Mouse (Mus musculus) stomach, embryonic 16.5 days (tissue): ENCODE data around the gene Wdtc1. TPM values are rescaled to one million over a fixed set of nuclear protein-coding genes. Genes with fewer than 3 reads are reported as not detected.
A peak's percentile ranks its signal among the peaks of the same experiment; 100 is the strongest.

Experiments
- ATAC-seq: fragments of 200-750 bp; cut with Nextera tagmentation; 2 replicates; pipeline ENCODE4 v1.8.0; 2017; ENCODE audit warnings: moderate number of reproducible peaks, moderate TSS enrichment; ENCODE audit not compliant: insufficient read depth, low FRiP score
- H3K27ac ChIP-seq: fragments of 300-500 bp; sonication (generic); 2 replicates; pipeline ENCODE4 v1.5.1; 2014; ENCODE audit warnings: low read length
- H3K27me3 ChIP-seq: fragments of 300-500 bp; sonication (generic); 2 replicates; pipeline ENCODE4 v1.6.1; 2014; ENCODE audit warnings: low read length, control low read depth, mixed read lengths; ENCODE audit not compliant: control insufficient read depth, insufficient read depth
- H3K36me3 ChIP-seq: fragments of 300-500 bp; sonication (generic); 2 replicates; pipeline ENCODE4 v1.6.1; 2014; ENCODE audit warnings: low read length; ENCODE audit not compliant: control insufficient read depth, insufficient read depth
- H3K4me1 ChIP-seq: fragments of 300-500 bp; sonication (generic); 2 replicates; pipeline ENCODE4 v1.6.1; 2014; ENCODE audit warnings: low read length, control low read depth, mixed read lengths; ENCODE audit not compliant: control insufficient read depth, insufficient read depth
- H3K4me2 ChIP-seq: fragments of 300-500 bp; sonication (generic); 2 replicates; pipeline ENCODE4 v1.6.1; 2014; ENCODE audit warnings: low read depth, low read length, mixed read lengths
- H3K4me3 ChIP-seq: fragments of 300-500 bp; sonication (generic); replicated peaks from 2 replicates; pipeline ENCODE4 v1.5.1; 2014; ENCODE audit warnings: mild to moderate bottlenecking, low read length
- H3K9ac ChIP-seq: fragments of 300-500 bp; sonication (generic); 2 replicates; pipeline ENCODE4 v1.6.1; 2014; ENCODE audit warnings: low read length
- H3K9me3 ChIP-seq: fragments of 300-500 bp; sonication (generic); replicated peaks from 2 replicates; pipeline ENCODE4 v1.6.1; 2016; ENCODE audit warnings: low read length, control low read depth; ENCODE audit not compliant: control insufficient read depth
- WGBS: fragments of 180-500 bp; shearing (Covaris S2); extraction: QIAGEN DNeasy Blood & Tissue Kit; methylation state at CpG from one replicate; pipeline ENCODE4 v1.1.7; 2014; 5-methylcytosine and 5-hydroxymethylcytosine counted together
- polyA plus RNA-seq: library from polyadenylated mRNA; unstranded; fragments of >200 nt; fragmentation: Nextera tagmentation; extraction: Ambion mirVana; gene quantifications from 2 replicates; pipeline ENCODE4 v1.2.1, GENCODE M21; 2015

Wdtc1 gene
- polyA plus RNA-seq, 1 experiment from 2014 or later: 14.8 TPM

DNA sequence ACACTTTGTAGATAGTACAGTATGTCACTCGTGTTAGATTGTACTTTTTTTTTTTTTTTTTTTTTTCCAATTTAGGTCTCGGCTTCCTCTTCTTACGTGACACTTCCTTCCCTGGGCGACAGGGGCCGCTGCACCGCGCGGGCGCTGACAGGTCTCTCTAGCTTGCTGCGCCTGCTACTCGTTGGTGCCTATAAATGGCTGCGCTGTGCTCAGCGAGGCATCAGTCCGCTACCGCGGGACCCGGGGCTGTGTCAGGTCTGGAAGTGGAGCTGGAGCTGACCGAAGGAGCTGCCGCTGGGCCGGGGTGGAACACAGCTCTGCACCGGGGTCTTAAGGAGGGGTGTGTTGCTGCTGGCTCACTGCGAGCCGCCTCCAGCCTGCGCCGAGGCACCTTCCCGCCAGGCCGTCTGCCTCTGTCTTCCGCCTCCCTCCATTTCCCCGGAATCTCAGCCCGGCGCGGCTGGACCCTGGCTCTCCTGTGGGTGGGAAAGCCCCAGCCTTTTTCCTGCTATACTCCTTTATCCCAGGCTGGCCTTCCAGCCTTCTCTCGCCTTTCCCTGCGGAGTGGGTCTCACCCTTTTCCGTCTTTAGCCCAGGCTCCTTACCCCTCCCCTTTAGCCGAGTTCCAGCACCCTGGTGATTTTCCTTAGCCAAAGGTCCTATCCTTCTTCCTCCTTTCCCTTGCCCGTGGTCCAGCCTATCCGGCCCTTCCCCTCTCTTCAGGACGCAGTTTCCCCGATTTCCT, 16.4 kb upstream of the Wdtc1 start, which contains the start of gene Slc9a1:
TSS of gene Slc9a1 (plus strand) at position 154 of the 745 bp plus-strand sequence.
- H3K27me3 ChIP-seq: no peaks in the 10 kb centered on the region
- peaks cover under 1% of the 10 kb centered on the region; the same call in 1 of the 2 replicates for H3K36me3 ChIP-seq
- ATAC-seq: peak; percentile 94
- H3K4me3 ChIP-seq: peak within 1 kb of the TSS; percentile 87
- H3K4me2 ChIP-seq: peak within 1 kb of the TSS; percentile 91
- WGBS: under 1% methylated on average over 40 of the region's 40 CpGs
- H3K4me1 ChIP-seq: peaks cover 40% of the 10 kb centered on the region
- H3K9ac ChIP-seq: peak within 1 kb of the TSS; percentile 95
- H3K9me3 ChIP-seq: no peaks in the 10 kb centered on the region
- H3K27ac ChIP-seq: peak within 1 kb of the TSS; percentile 87

DNA sequence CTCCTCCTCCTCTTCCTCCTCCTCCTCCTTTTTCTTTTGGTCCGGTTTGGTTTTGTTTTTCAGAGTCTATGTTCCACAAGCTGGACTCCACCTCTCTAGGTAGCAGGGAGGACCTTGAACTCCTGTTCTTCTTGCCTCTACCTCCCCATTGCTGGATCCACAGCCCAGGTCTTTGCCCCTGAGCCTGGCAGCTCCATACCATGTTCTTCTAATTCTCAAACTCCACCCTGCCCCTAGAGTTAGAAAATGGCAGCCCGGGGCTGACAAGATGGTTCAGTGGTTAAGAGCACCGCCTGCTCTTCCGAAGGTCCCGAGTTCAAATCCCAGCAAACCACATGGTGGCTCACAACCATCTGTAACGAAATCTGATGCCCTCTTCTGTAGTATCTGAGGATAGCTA, 1.4 kb upstream of the Wdtc1 start:
- Histone ChIP-seq H3K4me3 (no peak overlapping the region), H3K4me1 (no peaks in the 10 kb centered on the region), H3K27me3 (no peaks in the 10 kb centered on the region), H3K27ac (no peak overlapping the region), H3K9ac (no peak overlapping the region), H3K9me3 (0 out of 2 replicates have a peak, but pooled peaks cover 3% of the 10 kb centered on the region), H3K36me3 (no peaks in the 10 kb centered on the region), H3K4me2 (no peak overlapping the region)
- 93% methylated on average over 6 of the region's 6 CpGs for WGBS
- no peak for ATAC-seq

DNA sequence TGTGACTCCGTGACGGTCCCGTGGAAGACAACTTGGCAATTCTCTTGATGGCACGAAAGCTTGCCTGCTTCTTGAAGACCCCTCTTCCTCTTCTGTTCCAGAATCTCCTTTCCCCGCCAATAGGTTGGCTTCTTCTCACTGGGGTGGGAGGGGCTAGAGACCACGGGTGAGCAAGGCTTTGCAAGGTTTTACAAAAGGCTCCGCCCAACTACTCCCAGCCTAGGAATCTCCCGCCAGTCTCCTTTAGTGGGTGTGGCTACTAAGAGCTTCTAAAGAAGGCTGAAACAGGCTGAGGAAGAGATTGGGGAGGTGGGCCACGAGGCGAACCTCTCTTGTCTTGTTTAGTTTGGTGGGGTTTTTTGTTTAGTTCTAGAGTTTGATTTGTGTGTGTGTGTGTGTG, 484 bp downstream of the Wdtc1 start:
- Histone ChIP-seq H3K4me3 (no peak overlapping the region), H3K4me2 (no peak overlapping the region), H3K9me3 (0 out of 2 replicates have a peak, but pooled peaks cover 3% of the 10 kb centered on the region), H3K9ac (no peak overlapping the region), H3K4me1 (no peaks in the 10 kb centered on the region), H3K27me3 (no peaks in the 10 kb centered on the region), H3K27ac (no peak overlapping the region), H3K36me3 (no peaks in the 10 kb centered on the region)
- no peak for ATAC-seq
- WGBS: 67% methylated on average over 10 of the region's 10 CpGs

- Histone ChIP-seq H3K9ac (no peak overlapping the region), H3K36me3 (no peaks in the 10 kb centered on the region), H3K4me2 (no peak overlapping the region), H3K4me1 (no peaks in the 10 kb centered on the region), H3K27me3 (no peaks in the 10 kb centered on the region), H3K4me3 (no peak overlapping the region), H3K27ac (no peak overlapping the region), H3K9me3 (0 out of 2 replicates have a peak, but pooled peaks cover 3% of the 10 kb centered on the region)
- WGBS: 73% methylated on average over 5 of the region's 5 CpGs
- no peak for ATAC-seq
Measured at GRCm38 (mm10) chr4:133348051-133348775, 5.1 kb downstream of the Wdtc1 start.

GRCm38 (mm10) chr4:133347624-133348023, 5.7 kb downstream of the Wdtc1 start:
- Histone ChIP-seq H3K4me2 (no peak overlapping the region), H3K27ac (no peak overlapping the region), H3K4me3 (no peak overlapping the region), H3K9me3 (no peaks in the 10 kb centered on the region), H3K4me1 (no peaks in the 10 kb centered on the region), H3K36me3 (no peaks in the 10 kb centered on the region), H3K9ac (no peak overlapping the region), H3K27me3 (no peaks in the 10 kb centered on the region)
- no peak for ATAC-seq
- WGBS: 59% methylated on average over 4 of the region's 4 CpGs

- H3K4me2 ChIP-seq: no peak overlapping the region
- H3K27me3 ChIP-seq: no peaks in the 10 kb centered on the region
- 65% methylated on average over 4 of the region's 4 CpGs for WGBS
- no peaks in the 10 kb centered on the region for H3K9me3 ChIP-seq
- no peak overlapping the region for H3K4me3 ChIP-seq
- no peak overlapping the region for H3K9ac ChIP-seq
- no peaks in the 10 kb centered on the region for H3K36me3 ChIP-seq
- no peak for ATAC-seq
- no peak overlapping the region for H3K27ac ChIP-seq
- H3K4me1 ChIP-seq: no peaks in the 10 kb centered on the region
Measured at GRCm38 (mm10) chr4:133346577-133346976, 6.7 kb downstream of the Wdtc1 start.

- H3K27ac ChIP-seq: no peak overlapping the region
- H3K36me3 ChIP-seq: no peaks in the 10 kb centered on the region
- H3K4me3 ChIP-seq: no peak overlapping the region
- no peaks in the 10 kb centered on the region for H3K4me1 ChIP-seq
- H3K27me3 ChIP-seq: no peaks in the 10 kb centered on the region
- H3K9ac ChIP-seq: no peak overlapping the region
- no peak overlapping the region for H3K4me2 ChIP-seq
- 84% methylated on average over 6 of the region's 6 CpGs for WGBS
- ATAC-seq: no peak
- no peaks in the 10 kb centered on the region for H3K9me3 ChIP-seq
Measured at GRCm38 (mm10) chr4:133345702-133346101, 7.6 kb downstream of the Wdtc1 start.

GRCm38 (mm10) chr4:133344112-133344511, 9.2 kb downstream of the Wdtc1 start:
- Histone ChIP-seq H3K27me3 (no peaks in the 10 kb centered on the region), H3K4me2 (no peak overlapping the region), H3K27ac (no peak overlapping the region), H3K4me3 (no peak overlapping the region), H3K9me3 (no peaks in the 10 kb centered on the region), H3K36me3 (no peaks in the 10 kb centered on the region), H3K4me1 (peaks cover 3% of the 10 kb centered on the region; the same call in 1 of the 2 replicates), H3K9ac (no peak overlapping the region)
- ATAC-seq: no peak
- WGBS: 4% methylated on average over 4 of the region's 4 CpGs

DNA sequence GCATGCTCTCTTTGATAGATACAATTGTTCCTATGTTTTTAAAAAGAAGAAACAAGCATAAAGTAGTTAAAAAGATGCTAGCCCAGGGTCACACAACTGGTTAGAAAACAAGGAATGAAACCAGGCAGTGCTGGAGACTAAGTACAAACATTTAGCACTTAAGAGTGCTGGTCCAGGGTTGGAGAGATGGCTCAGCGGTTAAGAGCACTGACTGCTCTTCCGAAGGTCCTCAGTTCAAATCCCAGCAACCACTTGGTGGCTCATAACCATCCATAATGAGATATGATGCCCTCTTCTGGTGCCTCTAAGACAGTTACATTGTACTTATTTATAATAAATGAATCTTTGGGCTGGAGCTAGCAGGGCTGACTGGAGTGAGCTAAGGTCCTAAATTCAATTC, 13.1 kb downstream of the Wdtc1 start:
- H3K4me2 ChIP-seq: no peak overlapping the region
- no peaks in the 10 kb centered on the region for H3K9me3 ChIP-seq
- ATAC-seq: no peak
- no peaks in the 10 kb centered on the region for H3K36me3 ChIP-seq
- no peaks in the 10 kb centered on the region for H3K27me3 ChIP-seq
- H3K27ac ChIP-seq: no peak overlapping the region
- H3K4me3 ChIP-seq: no peak overlapping the region
- 84% methylated on average over 2 of the region's 2 CpGs for WGBS
- H3K4me1 ChIP-seq: peaks cover 13% of the 10 kb centered on the region; the same call in 1 of the 2 replicates
- H3K9ac ChIP-seq: no peak overlapping the region
